Mouse (Mus musculus) heart, adult 18-20 months (tissue): ENCODE measurements around the gene Ptgs1. TPM values are rescaled to one million over a fixed set of nuclear protein-coding genes. Genes with fewer than 3 reads are reported as not detected.
"Not testable (repeated sequence)": the region's sequence is repeated elsewhere in the genome, so short reads cannot be mapped to it uniquely, and the experiment has no call there.

Experiments used
- DNase-seq, 2 experiments: peaks; one replicate each; pipeline ENCODE4 v3.0.0; 2021 to 2022; ENCODE audit warnings: mixed read lengths in 1 of 2
- long read RNA-seq, 2 experiments: library from polyadenylated mRNA; stranded (forward); transcript quantifications; one replicate each; pipeline ENCODE4 v2.0.0; 2021
- total RNA-seq, 2 experiments: library from RNA; stranded (reverse); gene quantifications; 2 replicates each; pipeline ENCODE4 v1.2.3; 2021

Ptgs1 gene
- total RNA-seq = 10 to 100 TPM; 12.4 to 16.1 TPM
- long read RNA-seq, experiment 1, transcript Ptgs1-201 (11 exons, 2,867 nt) = major isoform, 7 of 7 reads
- long read RNA-seq, experiment 1, partial matches to known transcripts = 0 of 7 reads
- long read RNA-seq, experiment 1, other reads (novel, unspliced or antisense) = 0 of 7 reads
- long read RNA-seq, experiment 2, transcript Ptgs1-201 (11 exons, 2,867 nt) = major isoform, 5 of 6 reads
- long read RNA-seq, experiment 2, partial matches to known transcripts = 1 of 6 reads
- long read RNA-seq, experiment 2, other reads (novel, unspliced or antisense) = 0 of 6 reads

GRCm38 (mm10) chr2:36230366-36230765, at the start of gene Ptgs1:
TSS of gene Ptgs1 (plus strand) at chr2:36230426.
- DNase-seq = peak; percentile 75 to 84

GRCm38 (mm10) chr2:36181587-36182368, 48.4 kb upstream of the Ptgs1 start:
- DNase-seq = not testable (repeated sequence)

- DNase-seq = peak; percentile 56 to 78
Measured at GRCm38 (mm10) chr2:36183278-36183677, 46.9 kb upstream of the Ptgs1 start.

- no peak for DNase-seq
Measured at GRCm38 (mm10) chr2:36184192-36184591, 46.0 kb upstream of the Ptgs1 start.

DNA sequence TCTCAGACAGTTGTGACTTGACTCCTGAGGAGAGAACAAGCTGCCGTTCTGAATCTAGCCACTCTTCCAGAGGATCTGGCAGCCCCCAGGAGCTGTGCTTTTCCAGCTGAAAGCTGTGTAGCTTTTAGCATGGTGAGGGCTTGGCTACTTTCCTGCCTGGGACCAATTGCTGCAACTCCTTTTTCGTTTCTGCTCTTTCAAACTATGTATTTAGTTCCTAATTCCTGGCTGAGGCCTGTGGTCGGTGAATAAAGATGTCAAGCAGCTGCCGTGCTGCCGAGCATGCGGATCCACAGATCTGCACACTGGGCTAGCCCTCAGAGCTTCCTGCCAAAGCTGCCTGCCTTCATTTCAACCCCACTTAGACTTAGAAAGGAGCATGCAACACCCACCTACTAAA, 45.4 kb upstream of the Ptgs1 start:
- DNase-seq = no peak

DNA sequence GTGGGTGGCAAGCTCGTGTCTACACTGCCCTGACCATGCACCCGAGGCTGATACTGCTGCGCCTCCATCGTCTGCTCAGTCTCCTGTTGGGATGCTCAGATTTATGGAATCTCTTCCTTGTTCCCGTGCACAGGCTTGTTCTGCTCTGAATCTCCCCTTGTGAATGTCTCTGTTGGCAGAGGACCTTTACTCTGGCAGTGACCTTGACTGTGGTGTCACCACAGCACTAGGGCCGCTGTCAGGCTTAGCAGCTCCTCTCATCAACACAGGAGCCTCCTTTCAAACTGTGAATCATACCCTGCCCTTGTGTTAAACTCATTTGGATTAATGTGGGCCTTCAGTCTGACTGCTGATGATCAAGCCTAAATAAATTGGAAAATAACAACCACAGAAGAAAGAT, 41.0 kb upstream of the Ptgs1 start:
- not testable (repeated sequence) for DNase-seq

- no peak for DNase-seq
Measured at GRCm38 (mm10) chr2:36191098-36191941, 38.9 kb upstream of the Ptgs1 start.

- DNase-seq = no peak
Measured at GRCm38 (mm10) chr2:36197021-36197420, 33.2 kb upstream of the Ptgs1 start.

DNA sequence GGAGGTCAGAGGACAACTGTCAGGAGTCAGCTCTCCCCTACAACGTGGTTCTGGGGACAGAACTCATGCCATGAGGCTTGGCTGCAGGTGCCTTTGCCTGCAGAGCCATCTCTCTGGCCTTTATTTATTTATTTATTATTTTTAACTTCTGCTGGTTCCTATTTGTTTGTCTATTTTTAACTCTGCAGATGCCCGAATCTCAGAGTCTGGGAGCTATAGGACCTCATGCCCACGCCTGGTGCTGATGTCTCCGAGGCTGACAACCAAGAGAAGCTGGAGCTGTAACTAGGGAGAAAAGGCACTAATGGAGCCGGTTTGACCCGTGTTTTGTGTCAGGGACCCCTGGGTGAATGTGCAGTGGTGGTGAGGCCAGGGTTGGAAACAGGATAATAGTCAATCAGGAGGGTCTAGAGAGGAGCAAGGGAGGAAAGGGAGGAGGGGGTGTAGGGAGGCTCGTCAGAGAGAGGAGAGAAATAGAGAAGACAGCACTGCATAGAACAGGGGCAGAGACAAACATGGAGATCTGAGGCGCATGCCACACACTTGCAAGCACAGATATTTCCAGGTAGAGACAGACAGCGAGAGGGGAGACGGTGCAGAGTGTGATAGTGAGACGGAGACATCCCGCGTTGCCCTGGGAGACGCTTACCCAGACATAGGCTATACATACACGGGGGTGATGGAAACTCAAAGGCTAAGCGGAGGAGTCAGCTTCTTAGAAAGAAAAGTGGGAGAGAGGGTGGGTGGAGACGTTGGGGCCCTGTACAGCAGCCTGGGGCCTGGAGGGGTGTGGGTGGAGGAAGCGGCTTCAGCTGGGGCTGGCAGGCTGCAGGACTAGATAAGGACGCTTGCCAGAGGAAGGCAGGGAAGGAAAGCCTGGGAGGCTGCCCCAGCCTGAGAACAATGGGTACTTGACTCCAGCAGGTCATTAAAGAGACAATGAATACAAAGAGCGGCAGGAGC, 32.0 kb upstream of the Ptgs1 start:
- DNase-seq = peak; percentile 67 to 86

GRCm38 (mm10) chr2:36198882-36199262, 31.4 kb upstream of the Ptgs1 start:
- no peak for DNase-seq

DNA sequence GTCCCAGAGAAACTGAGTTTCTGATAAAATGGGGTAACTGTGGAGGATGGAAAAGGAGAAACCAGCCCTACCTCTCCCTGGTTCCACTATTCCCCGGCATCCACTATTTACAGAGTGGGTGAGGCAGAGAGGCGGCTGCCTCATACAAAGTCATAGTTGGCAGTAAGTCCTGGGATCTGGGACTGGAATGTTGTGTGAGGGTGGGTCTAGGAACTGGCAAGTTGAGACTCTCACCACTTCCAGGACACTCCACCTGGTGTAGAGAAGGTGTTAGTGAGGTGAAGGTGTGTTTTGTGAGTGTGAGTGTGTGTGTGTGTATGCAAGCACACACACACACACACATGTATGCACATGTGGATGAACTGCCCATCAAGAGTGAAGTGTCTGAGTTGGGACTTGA, 29.4 kb upstream of the Ptgs1 start:
- DNase-seq = no peak

- peak in 1 of 2 experiments; percentile 35 for DNase-seq
Measured at GRCm38 (mm10) chr2:36201756-36202610, 28.2 kb upstream of the Ptgs1 start.

GRCm38 (mm10) chr2:36202611-36202880, 27.7 kb upstream of the Ptgs1 start:
- no peak for DNase-seq

DNA sequence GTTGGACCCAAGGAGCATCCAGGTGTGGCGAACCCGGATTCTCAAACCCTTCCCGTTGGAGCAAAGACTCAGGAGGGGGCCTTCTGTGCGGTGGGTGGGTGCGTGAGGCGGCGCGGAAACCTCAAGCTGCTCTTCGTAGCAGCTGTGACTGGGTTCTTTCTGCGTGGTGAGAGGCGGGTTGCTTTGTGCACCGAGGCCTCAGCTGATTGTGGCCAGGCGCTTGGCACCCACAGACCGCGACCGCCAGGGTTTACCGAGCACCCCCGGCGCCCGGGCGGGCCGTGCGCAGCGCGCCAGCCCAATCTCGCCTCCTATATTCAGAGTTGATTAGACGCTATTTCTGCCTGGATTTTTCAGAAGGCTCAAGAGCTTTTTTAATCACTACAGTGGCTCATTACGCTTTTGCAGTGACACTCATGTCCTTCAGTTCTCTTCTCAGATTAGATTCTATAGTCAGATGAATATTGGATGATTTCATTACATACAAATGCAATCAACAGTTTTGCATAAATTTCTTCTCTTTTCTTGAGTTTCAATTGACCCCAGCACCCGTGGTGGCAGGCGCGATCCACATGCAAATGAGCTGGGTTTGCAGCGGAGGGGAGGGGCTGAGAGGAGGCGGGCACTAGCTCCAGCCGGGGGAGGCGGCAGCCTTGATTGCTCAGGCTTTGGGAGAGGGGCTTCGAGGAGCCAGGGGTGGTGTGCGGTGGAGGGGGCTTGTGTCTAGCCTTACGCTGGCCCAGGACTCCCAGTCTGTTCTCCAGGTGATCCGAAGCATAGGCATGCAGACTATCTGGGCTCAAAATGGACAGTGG, 27.0 kb upstream of the Ptgs1 start:
- peak in 1 of 2 experiments; percentile 39 for DNase-seq

DNA sequence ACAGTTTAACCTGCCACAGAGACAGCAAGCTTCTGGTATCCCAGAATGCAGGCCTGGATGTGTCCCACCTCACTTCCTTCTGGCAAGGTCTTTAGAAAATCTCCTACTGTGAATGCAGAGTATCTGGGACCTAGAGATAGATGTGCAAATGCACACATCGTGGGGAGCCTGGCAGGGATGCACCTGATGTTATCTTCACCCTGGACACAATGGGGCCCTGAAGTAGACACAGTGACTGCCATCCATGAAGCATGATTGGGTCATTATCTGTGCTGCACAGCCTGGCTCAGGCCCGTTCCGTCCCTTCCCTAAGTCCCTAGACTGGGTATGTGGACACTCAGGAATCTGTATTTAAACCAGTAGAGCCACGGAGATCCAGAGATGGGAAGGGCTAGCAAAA, 25.6 kb upstream of the Ptgs1 start:
- no peak for DNase-seq

- DNase-seq = no peak
Measured at GRCm38 (mm10) chr2:36207071-36207470, 23.2 kb upstream of the Ptgs1 start.

DNA sequence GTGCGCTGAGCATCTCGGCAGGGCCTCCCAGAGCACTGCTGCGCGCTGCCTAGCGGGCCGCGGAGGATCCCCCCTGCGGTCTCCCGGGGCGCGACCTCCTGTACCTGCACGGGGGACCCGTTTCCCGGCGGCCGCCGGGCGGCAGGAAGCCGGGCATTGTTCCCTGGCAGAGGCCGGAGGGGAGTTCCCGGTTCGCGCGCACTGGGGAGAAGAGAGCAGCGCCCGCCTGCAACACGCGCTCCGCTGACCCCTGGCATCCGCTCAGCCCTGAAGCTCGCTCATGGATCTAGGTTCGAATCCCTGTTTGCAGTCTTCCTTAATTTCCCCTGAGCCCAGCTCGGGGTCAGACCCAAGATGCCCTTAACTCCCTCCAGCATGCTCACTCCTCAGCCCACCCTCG, 19.4 kb upstream of the Ptgs1 start:
- no peak for DNase-seq

DNA sequence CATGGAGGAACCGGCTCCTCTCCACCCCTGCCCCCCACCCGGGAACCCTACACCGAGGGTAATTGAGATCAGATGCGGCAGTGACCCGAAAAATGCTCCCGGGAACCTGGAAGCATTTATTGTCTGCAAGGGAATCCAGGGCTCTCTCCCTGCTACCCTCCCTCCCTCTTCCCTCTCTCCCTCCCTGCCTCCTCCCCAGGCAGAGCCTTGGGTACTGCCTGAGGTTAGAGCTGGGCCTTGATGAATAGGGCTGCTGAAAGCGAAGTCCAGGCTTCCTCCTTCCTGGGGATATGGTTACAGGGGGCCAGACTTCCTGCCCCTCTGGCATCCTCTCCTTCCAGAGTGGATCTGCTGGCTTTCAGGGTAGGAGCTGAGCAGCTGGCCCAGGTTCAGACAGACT, 18.4 kb upstream of the Ptgs1 start:
- DNase-seq = no peak

DNA sequence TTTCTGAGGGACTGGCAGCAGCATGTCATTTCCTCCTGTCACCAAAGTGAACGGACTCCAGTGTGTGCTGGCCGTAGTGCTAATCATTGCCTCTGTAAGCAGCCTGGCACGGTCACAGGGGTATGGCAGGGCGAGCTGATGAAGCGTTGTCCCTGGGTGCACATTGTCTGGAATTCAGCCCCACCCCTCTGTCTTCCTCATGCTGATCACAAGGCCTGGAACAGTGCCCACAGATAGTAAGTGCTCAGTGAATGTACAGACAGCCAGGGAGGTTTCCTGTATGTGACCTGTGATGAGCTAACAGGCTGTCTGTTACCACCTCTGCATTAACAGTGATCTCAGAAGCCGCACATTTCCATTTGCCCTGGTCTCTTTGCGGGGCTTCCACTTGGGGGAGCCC, 17.1 kb upstream of the Ptgs1 start:
- DNase-seq = peak; percentile 71 to 77

GRCm38 (mm10) chr2:36214023-36214422, 16.2 kb upstream of the Ptgs1 start:
- peak; percentile 87 to 91 for DNase-seq
